Mouse (Mus musculus) gastrocnemius, adult 2 months (tissue): Measurements from ENCODE around the gene Arvcf. TPM values are rescaled to one million over a fixed set of nuclear protein-coding genes. Genes with fewer than 3 reads are reported as not detected.

Experiments used
- DNase-seq: peaks from one replicate; pipeline ENCODE4 v3.0.0; 2022
- H3K27ac ChIP-seq: fragments of 200-600 bp; 2 replicates; pipeline ENCODE4 v1.8.1; 2022; ENCODE audit warnings: mild to moderate bottlenecking
- H3K4me3 ChIP-seq: fragments of 200-600 bp; 2 replicates; pipeline ENCODE4 v1.8.1; 2022; ENCODE audit warnings: mild to moderate bottlenecking, moderate library complexity
- CTCF ChIP-seq: fragments of 200-600 bp; IDR thresholded peaks from 2 replicates; pipeline ENCODE4 v1.8.1; 2022; ENCODE audit warnings: antibody characterized with exemption, mild to moderate bottlenecking, moderate library complexity
- intact Hi-C: fragments of 180-260 bp; cut with DNase I; formaldehyde crosslinking; loops from one replicate; pipeline ENCODE4 v1.15.1; 2025
- total RNA-seq, 2 experiments: library from RNA; stranded (reverse); gene quantifications; 2 replicates each; pipeline ENCODE4 v1.2.3; 2021

Gene Arvcf
- total RNA-seq, 2 experiments from 2014 or later = 7.0 to 8.9 TPM

DNA sequence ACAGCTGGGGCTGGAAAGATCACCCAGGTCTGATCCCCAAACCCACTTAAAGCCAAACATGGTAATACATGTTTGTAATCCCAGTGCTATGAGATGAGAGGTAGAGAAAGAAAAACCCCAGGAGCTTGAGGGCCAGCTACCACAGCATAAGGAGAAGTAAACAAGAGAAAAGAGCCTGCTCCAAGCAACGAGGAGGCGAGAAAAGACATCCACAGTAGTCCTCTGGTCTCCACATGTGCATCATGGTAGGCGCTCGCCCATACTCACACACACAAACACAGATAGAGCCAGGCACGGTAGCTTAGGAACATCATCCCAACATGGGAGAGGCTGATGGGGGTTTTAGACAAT lies 75.9 kb downstream of the Arvcf start:
- TF ChIP-seq CTCF = no peak
- DNase-seq = no peak
- intact Hi-C loops = no loop called here
- peak overlapping the region; percentile 83 for H3K4me3 ChIP-seq
- H3K27ac ChIP-seq = peak overlapping the region; percentile 92

DNA sequence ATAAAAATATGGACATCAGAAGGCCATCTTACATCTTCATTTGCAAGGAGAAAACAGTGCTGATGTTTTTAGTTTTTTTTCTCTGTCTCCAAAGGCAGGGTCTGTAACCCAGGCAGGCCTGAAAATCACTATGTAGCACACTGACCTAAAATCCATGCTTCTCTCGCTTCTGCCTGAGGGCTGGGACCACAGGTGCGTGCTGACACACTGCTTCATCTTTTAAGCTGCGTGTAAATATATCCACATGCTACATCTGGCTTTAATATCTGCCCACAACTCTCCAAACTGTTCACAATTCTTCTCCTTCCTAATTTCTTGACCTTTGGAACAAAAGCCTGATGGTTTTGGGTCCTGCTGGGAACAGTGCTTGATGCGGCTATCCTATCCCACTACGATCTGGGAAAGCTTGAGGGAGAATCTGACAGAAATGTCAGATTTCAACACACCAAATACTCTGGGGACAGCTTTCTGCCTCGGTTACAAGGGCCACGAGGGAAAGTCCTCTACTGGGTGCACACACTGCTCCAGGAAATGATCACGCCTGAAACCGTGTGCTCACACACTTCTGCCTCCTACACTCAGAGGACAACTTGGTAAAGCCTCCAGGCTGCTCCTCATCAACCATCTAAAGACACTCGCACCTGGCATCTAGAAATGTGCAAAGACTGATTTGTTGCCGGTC lies 76.5 kb downstream of the Arvcf start:
- Histone ChIP-seq H3K4me3 (peak overlapping the region; percentile 83), H3K27ac (peak overlapping the region; percentile 92)
- DNase-seq = no peak
- intact Hi-C loops = no loop called here
- no peak for TF ChIP-seq CTCF

DNA sequence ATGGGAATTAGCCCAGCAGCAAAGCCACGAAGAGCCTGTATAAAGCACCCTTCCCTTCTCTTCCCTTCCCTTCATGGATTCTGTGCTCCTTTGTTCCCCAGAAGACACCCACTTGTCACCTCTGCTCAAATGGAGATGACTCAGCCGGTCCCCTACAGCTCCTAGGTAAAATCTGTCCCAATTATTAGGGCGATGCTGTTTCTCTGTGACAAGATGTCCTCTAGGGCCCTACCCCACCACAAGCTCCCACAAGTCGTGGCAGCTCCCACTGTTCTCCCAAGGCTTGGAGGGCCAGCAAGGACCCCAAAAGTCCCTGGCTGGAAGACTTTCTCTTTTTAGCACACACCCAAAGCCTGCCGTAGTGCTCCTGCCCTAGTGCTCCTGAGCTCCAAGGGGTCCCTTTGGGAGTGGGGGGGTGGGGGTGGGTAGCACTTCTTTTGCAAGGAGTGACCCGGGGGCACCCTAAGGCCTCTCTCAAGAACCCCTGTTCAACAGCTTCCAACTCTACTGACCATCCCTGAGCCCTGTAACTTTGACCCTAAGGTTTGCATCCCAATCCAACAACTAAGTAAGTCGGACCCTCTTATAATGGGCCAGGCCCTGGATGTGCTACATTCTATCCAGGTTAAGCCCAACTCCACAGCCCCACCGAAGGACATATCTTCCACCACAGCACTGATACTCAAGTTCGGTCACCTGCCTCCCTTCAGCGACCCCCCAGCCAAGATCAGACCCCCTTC lies 77.7 kb downstream of the Arvcf start:
- no peak for DNase-seq
- intact Hi-C loops = no loop called here
- Histone ChIP-seq H3K4me3 (peak overlapping the region; percentile 83), H3K27ac (peak overlapping the region; percentile 92)
- TF ChIP-seq CTCF = no peak

DNA sequence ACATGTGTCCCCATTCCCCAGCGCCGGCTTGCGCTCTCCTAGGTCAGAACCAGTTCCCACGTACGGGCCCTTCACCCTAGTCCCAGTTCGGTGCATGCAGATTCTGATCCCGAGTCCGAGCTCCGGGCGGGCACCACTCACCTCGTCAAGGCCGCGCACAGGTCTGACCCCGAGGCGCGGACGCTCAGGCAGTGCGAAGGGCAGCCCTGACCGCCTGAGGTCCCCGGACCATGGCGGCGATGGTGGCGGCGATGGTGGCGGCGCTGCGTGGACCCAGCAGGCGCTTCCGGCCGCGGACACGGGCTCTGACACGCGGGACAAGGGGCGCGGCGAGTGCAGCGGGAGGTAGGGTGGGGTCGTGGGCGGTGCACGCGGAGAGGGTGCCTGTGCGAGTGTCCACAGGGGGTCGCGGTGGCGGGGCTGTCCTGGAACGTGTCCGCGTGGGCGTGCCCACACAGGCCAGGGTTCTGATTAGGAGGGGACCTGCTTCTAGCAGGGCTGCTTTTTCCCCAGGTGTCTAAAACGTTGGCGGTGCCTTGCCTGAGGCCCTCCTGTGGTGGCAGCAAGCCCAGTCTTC lies 78.3 kb downstream of the Arvcf start, which contains the start of gene Txnrd2:
Gene Txnrd2 (plus strand): TSS at position 170 of the 577 bp plus-strand sequence.
- H3K4me3 ChIP-seq = peak within 1 kb of the TSS; percentile 83
- intact Hi-C loops = no loop called here
- peak; percentile 62 for TF ChIP-seq CTCF
- H3K27ac ChIP-seq = peak within 1 kb of the TSS; percentile 92
- peak; percentile 86 for DNase-seq

DNA sequence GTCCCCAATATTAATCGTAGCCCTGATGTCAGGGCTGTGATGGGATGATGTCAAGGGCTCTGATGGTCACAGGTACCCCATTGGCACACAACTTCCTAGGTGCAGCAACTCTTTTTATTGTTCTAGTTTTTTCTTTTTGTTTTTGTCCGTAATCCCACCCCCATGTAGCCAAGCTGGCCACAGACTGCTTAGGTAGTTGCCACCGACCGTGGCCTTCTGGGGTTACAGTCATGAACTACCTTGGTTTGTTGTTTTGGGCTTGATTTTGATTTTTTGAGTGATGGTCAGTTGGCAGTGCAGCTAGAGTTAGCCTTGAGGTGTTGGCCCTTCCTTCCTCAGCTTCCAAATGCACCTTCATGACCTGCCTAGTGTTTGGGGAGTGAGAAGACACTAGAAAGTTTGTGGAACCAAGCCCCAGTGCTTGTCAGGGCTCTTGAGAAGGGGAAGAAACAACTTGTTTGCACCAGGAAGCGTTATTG lies 78.9 kb downstream of the Arvcf start, which contains the start of gene Comt:
Gene Comt (minus strand): TSS at position 51 of the 479 bp plus-strand sequence.
- no peak for TF ChIP-seq CTCF
- DNase-seq = no peak
- intact Hi-C loops = no loop called here
- H3K4me3 ChIP-seq = peak within 1 kb of the TSS; percentile 83
- peak within 1 kb of the TSS; percentile 92 for H3K27ac ChIP-seq

DNA sequence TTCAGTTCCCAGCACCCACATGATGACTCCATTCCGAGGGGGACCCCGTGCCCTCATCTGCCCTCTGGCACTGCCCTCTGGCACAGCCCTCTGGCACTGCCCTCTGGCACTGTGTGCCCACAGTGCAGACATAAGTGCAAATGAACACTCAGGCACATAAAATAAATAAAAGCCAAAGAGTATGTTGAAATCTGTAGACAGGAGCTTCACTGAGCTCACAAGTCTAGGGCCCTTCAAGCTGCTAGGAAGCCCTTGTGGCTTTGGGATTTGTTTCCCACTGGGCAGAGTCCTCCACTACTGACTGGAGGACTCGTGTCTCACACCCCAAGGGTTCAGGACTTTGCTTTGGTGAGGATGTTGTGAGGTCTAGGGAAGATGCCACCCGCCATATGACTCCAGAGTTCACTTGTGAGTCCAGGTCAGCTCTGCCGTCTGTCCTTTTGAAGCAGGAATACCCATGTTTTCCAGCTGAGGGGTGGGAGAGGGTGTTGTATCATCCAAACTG lies 80.1 kb downstream of the Arvcf start:
- no peak for TF ChIP-seq CTCF
- intact Hi-C loops = no loop called here
- no peak overlapping the region for H3K27ac ChIP-seq

DNA sequence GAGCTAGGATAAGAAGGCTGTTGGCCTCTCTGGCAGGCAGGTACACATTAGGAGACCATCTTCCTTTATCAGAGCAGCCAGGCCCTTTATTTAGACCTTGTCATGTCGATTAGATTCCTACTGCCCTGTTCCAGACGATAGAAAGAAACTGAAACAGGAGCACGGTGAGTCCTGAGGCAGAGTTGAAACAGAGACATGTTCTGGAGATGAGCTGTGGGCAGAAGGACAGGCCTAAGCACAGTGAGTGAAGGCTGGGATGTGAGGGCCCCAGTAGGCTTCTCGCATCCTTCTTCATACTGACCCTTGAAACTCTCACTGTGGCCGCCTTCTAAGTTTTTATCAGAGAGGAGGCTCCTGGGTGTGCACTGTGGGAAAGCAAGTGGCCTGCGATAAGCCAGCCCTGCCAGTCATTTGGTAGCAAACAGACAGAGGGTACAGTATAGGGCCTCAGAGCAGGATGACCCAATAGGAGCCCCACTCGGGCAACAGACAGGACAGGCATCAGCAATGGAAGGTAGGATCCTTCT lies 80.6 kb downstream of the Arvcf start:
- Histone ChIP-seq H3K4me3 (no peak overlapping the region), H3K27ac (no peak overlapping the region)
- DNase-seq = no peak
- no peak for TF ChIP-seq CTCF
- intact Hi-C loops = no loop called here

More for the DNA sequence above, 80.1 kb downstream of the Arvcf start:
- DNase-seq = no peak
- H3K4me3 ChIP-seq = no peak overlapping the region

DNA sequence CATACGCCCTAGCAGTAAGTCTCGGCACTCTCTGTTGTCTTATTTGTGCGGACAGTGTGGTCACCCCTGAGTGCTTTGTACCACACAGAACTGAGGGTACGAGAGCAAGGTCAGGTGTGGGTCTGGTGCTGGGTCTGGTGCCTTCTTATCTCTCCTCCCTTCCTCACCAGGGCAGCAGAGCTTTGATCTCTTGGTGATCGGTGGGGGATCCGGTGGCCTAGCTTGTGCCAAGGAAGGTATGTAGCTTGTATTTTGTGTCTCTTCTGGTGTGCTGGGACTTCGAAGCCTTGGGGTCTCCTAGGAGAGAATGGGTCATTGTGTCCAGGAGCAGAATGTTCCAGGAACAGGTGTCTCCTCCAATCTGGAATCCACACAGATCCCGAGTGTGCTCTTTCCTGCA lies 81.7 kb downstream of the Arvcf start:
- no peak for DNase-seq
- TF ChIP-seq CTCF = no peak
- H3K4me3 ChIP-seq = no peak overlapping the region
- no peak overlapping the region for H3K27ac ChIP-seq
- intact Hi-C loops = no loop called here

DNA sequence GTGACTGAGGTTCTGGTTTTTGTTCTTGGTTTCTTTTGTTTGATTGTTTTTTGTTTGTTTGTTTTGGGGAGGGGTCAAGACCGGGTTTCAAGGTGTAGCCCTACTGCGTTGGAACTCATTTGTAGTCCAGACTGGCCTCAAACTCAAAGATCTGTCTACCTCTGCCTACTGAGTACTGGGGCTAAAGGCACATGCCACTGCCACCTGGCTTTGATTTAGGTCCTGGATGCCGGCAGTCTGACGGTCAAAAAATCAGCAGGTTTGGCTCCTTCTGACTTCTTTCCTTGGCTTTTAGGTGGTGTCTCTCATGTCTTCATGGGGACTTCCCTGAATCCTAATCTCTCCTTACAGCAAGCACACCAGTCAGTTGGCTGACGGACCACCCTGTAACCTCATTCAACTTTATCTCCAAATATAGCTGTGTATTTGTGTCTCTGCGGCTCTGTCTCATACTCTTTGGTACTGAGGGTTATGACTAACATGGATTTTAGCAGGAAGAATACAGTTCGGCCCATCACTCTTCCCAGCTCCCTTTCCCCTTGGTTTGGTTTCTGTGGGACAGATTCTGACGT lies 82.7 kb downstream of the Arvcf start:
- Histone ChIP-seq H3K4me3 (no peak overlapping the region), H3K27ac (no peak overlapping the region)
- DNase-seq = no peak
- intact Hi-C loops = no loop called here
- no peak for TF ChIP-seq CTCF

DNA sequence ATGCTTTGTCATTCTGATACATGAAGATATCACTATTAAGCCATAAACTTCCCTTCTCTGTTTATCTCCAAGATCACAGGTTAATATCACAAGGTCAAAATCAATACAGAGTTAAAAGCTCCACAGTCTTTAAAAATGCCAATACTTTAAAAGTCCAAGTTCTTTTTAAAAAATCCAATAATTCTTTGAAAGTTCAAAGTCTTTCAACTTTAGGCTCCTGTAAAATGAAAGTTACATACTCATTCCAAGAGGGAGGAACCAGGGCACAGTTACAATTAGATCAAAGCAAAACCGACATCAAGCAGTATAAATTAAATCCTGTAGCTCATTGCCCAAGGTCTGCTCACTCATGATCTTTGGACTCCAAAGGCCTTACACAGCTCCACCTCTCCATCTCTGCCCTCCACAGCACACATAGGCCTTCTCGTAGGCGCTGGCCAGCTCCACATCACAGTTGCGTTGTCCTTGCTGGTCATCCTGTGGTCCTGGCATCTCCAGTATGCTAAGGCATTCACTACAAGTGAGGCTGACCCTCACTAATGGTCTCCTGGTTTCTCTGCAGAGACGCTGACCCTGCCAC lies 85.4 kb downstream of the Arvcf start:
- no peak overlapping the region for H3K4me3 ChIP-seq
- no peak for DNase-seq
- no peak overlapping the region for H3K27ac ChIP-seq
- no peak for TF ChIP-seq CTCF
- intact Hi-C loops = no loop called here

DNA sequence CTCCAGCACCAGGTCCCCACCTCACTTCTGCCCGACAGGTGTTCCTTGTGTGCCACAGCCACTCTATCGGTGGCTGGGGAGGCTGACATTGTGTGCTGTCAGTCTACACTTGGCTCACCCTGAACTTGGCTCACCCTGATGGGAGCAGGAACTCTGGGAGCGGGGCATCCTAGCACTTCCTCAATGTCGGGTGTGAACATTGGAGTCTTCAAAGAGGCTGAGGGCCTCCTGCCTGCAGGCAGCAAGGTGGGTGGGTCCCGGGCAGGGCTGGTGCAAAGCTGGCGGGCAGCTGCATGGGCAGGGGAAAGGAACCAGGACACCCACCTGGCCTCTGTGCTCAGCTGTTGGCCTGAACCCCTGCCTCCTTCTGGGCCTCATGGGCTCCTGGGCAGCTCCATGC lies 88.1 kb downstream of the Arvcf start:
- no peak overlapping the region for H3K27ac ChIP-seq
- TF ChIP-seq CTCF = no peak
- no peak for DNase-seq
- intact Hi-C loops = no loop called here
- no peak overlapping the region for H3K4me3 ChIP-seq

DNA sequence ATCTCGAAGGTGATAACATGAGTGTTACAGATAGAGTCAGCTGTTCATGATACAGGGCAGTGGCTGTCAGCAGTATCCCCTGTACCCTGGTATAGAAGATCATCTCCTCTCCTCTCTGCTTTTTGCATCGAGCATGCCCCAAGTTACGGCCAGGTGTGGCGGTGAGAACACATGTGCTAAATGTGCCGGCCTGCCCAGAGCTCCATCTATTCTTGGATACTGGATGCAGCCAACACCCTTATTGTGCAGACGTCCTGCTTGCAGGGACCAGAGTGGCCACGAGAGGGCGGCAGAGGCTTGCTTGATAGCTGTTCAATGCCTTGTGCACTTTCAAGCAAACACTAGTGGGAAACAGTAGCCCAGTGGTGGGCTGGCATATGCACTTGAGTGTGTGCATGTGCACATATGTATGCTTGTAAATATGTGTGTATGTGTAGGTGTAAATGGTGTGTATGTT lies 95.4 kb downstream of the Arvcf start:
- peak; percentile 95 for DNase-seq
- H3K4me3 ChIP-seq = no peak overlapping the region
- intact Hi-C loops = loop anchor here (1.0 to 5.0 kb wide), 4 partner anchors 54 to 234 kb away; partner anchors contain the start of genes Gnb1l and Rtl10
- TF ChIP-seq CTCF = no peak; the same call in 1 of the 2 replicates
- no peak overlapping the region for H3K27ac ChIP-seq
